Mouse (Mus musculus): ENCODE results near the gene Spred2.

- no peak for TF ChIP-seq ZC3H11A (IDR thresholded peaks at IDR 0.05; ENCODE audit: low read depth, low read length)
- no peak for TF ChIP-seq MAX (IDR thresholded peaks at IDR 0.05; ENCODE audit: low read length)
- no peak for TF ChIP-seq POLR2A (IDR thresholded peaks at IDR 0.05; ENCODE audit: control insufficient read depth in 1 of 2, insufficient read depth in 1 of 2, low read depth in 1 of 2, low read length in 2 of 2, poor library complexity in 1 of 2)
- TF ChIP-seq NRF1 (IDR thresholded peaks at IDR 0.05; ENCODE audit: insufficient read depth, low read depth, low read length, poor library complexity, severe bottlenecking): no peak
- TF ChIP-seq CTCF (IDR thresholded peaks at IDR 0.05 in 2 of 3, conservative IDR thresholded peaks at IDR 0.05 in 1 of 3; ENCODE audit: control insufficient read depth in 1 of 3, insufficient read depth in 1 of 3, low read depth in 2 of 3, low read length in 3 of 3, poor library complexity in 1 of 3, severe bottlenecking in 1 of 3): no peak
- no peak for TF ChIP-seq MYB (IDR thresholded peaks at IDR 0.05; ENCODE audit: low read depth, low read length)
- no peak for TF ChIP-seq NELFE (IDR thresholded peaks at IDR 0.05; ENCODE audit: low read depth, low read length)
- no peak for TF ChIP-seq GATA1 (IDR thresholded peaks at IDR 0.05; ENCODE audit: low read depth, low read length)
- TF ChIP-seq EP300 (IDR thresholded peaks at IDR 0.05; ENCODE audit: low read depth in 1 of 2, low read length in 2 of 2): no peak
- TF ChIP-seq ETS1 (IDR thresholded peaks at IDR 0.05; ENCODE audit: low read depth, low read length): no peak
- TF ChIP-seq CHD2 (IDR thresholded peaks at IDR 0.05; ENCODE audit: low read length): no peak
- TF ChIP-seq E2F4 (IDR thresholded peaks at IDR 0.05; ENCODE audit: borderline replicate concordance, low read depth, low read length): no peak
- no peak for TF ChIP-seq RAD21 (IDR thresholded peaks at IDR 0.05; ENCODE audit: low read depth, low read length)
These were observed 40.9 kb downstream of the Spred2 start for GRCm38 (mm10) chr11:19965037-19965611.
